Mouse (Mus musculus) intestine, embryonic 14.5 days (tissue): ENCODE data around the gene Gm20379. TPM values are rescaled to one million over a fixed set of nuclear protein-coding genes. Genes with fewer than 3 reads are reported as not detected.

Source experiments
- ATAC-seq: fragments of 200-750 bp; cut with Nextera tagmentation; replicated peaks from 2 replicates; pipeline ENCODE4 v1.8.0; 2017; ENCODE audit warnings: low read depth, moderate number of reproducible peaks, moderate TSS enrichment, moderate library complexity; ENCODE audit not compliant: low FRiP score, low TSS enrichment
- DNase-seq: peaks from one replicate; pipeline ENCODE4 v3.0.0-alpha.2; 2018; ENCODE audit warnings: low spot score
- H3K27ac ChIP-seq: fragments of 300-500 bp; sonication (generic); 2 replicates; pipeline ENCODE4 v1.5.1; 2014; ENCODE audit warnings: low read depth, mild to moderate bottlenecking, control low read depth
- H3K27me3 ChIP-seq: fragments of 300-500 bp; sonication (generic); replicated peaks from 2 replicates; pipeline ENCODE4 v1.6.1; 2014; ENCODE audit warnings: low read length, control low read depth; ENCODE audit not compliant: control insufficient read depth, insufficient read depth
- H3K36me3 ChIP-seq: fragments of 300-500 bp; sonication (generic); 2 replicates; pipeline ENCODE4 v1.6.1; 2014; ENCODE audit warnings: low read length, control low read depth; ENCODE audit not compliant: control insufficient read depth, insufficient read depth
- H3K4me1 ChIP-seq: fragments of 300-500 bp; sonication (generic); replicated peaks from 2 replicates; pipeline ENCODE4 v1.6.1; 2014; ENCODE audit warnings: low read length, control low read depth, mixed read lengths; ENCODE audit not compliant: control insufficient read depth, insufficient read depth
- H3K4me2 ChIP-seq: fragments of 300-500 bp; sonication (generic); 2 replicates; pipeline ENCODE4 v1.6.1; 2014; ENCODE audit warnings: low read length
- H3K4me3 ChIP-seq: fragments of 300-500 bp; sonication (generic); 2 replicates; pipeline ENCODE4 v1.5.1; 2014; ENCODE audit warnings: low read depth, low read length, control low read depth, mixed read lengths
- H3K9ac ChIP-seq: fragments of 300-500 bp; sonication (generic); 2 replicates; pipeline ENCODE4 v1.6.1; 2014; ENCODE audit warnings: mild to moderate bottlenecking, low read length
- H3K9me3 ChIP-seq: fragments of 300-500 bp; sonication (generic); 2 replicates; pipeline ENCODE4 v1.6.1; 2016; ENCODE audit warnings: low read length, control low read depth; ENCODE audit not compliant: control insufficient read depth
- WGBS: fragments of 180-500 bp; shearing (Covaris S2); extraction: QIAGEN DNeasy Blood & Tissue Kit; methylation state at CpG from one replicate; pipeline ENCODE4 v1.1.7; 2014; 5-methylcytosine and 5-hydroxymethylcytosine counted together
- polyA plus RNA-seq: library from polyadenylated mRNA; unstranded; fragments of >200 nt; fragmentation: Nextera tagmentation; extraction: Ambion mirVana; gene quantifications from 2 replicates; pipeline ENCODE4 v1.2.1, GENCODE M21; 2014

The Gm20379 gene
- polyA plus RNA-seq, 1 experiment from 2014 or later: 1.1 TPM

GRCm38 (mm10) chr13:92344033-92344432 is 38.3 kb downstream of the Gm20379 start:
- H3K4me2 ChIP-seq: no peak overlapping the region
- no peak overlapping the region for H3K9ac ChIP-seq
- H3K27me3 ChIP-seq: no peaks in the 10 kb centered on the region
- WGBS: 88% methylated on average over 8 of the region's 8 CpGs
- H3K36me3 ChIP-seq: peaks cover 73% of the 10 kb centered on the region
- DNase-seq: no peak
- H3K4me1 ChIP-seq: no peaks in the 10 kb centered on the region
- ATAC-seq: no peak
- no peak overlapping the region for H3K4me3 ChIP-seq
- no peaks in the 10 kb centered on the region for H3K9me3 ChIP-seq
- H3K27ac ChIP-seq: no peak overlapping the region

- no peak for DNase-seq
- ATAC-seq: no peak
- H3K36me3 ChIP-seq: peaks cover 79% of the 10 kb centered on the region
Observed at GRCm38 (mm10) chr13:92346338-92346737, 40.6 kb downstream of the Gm20379 start.

GRCm38 (mm10) chr13:92351100-92351499 is 45.3 kb downstream of the Gm20379 start:
- H3K27ac ChIP-seq: no peak overlapping the region
- WGBS: 86% methylated on average over 6 of the region's 6 CpGs
- ATAC-seq: no peak

More at GRCm38 (mm10) chr13:92346338-92346737, 40.6 kb downstream of the Gm20379 start:
- H3K27me3 ChIP-seq: no peaks in the 10 kb centered on the region
- no peaks in the 10 kb centered on the region for H3K9me3 ChIP-seq
- no peak overlapping the region for H3K9ac ChIP-seq
- no peak overlapping the region for H3K27ac ChIP-seq
- H3K4me1 ChIP-seq: no peaks in the 10 kb centered on the region
- WGBS: 83% methylated on average over 5 of the region's 5 CpGs
- no peak overlapping the region for H3K4me3 ChIP-seq
- no peak overlapping the region for H3K4me2 ChIP-seq

GRCm38 (mm10) chr13:92353956-92354355 is 48.2 kb downstream of the Gm20379 start:
- H3K36me3 ChIP-seq: peaks cover 25% of the 10 kb centered on the region
- 20% methylated on average over 4 of the region's 4 CpGs for WGBS
- peaks cover 16% of the 10 kb centered on the region for H3K4me1 ChIP-seq
- peak overlapping the region; percentile 77 for H3K4me3 ChIP-seq
- no peaks in the 10 kb centered on the region for H3K27me3 ChIP-seq
- peak overlapping the region; percentile 96 for H3K4me2 ChIP-seq
- ATAC-seq (no peak), DNase-seq (peak; percentile 65)
- H3K9me3 ChIP-seq: no peaks in the 10 kb centered on the region
- H3K9ac ChIP-seq: peak overlapping the region; percentile 49
- peak overlapping the region; percentile 33 for H3K27ac ChIP-seq

More at GRCm38 (mm10) chr13:92351100-92351499, 45.3 kb downstream of the Gm20379 start:
- Histone ChIP-seq H3K4me3 (no peak overlapping the region), H3K36me3 (peaks cover 39% of the 10 kb centered on the region), H3K9ac (no peak overlapping the region), H3K4me1 (peaks cover 10% of the 10 kb centered on the region), H3K4me2 (no peak overlapping the region), H3K9me3 (no peaks in the 10 kb centered on the region), H3K27me3 (no peaks in the 10 kb centered on the region)
- no peak for DNase-seq

GRCm38 (mm10) chr13:92354456-92355271 is 48.9 kb downstream of the Gm20379 start, which contains the start of the genes Dhfr and Msh3:
Gene Dhfr (plus strand): TSS chr13:92354726.
Gene Msh3 (minus strand): TSS chr13:92355003.
- peak within 1 kb of the TSS; percentile 96 for H3K4me2 ChIP-seq
- DNase-seq (peak; percentile 100), ATAC-seq (peak; percentile 97)
- H3K27ac ChIP-seq: peak within 1 kb of the TSS; percentile 93
- peak within 1 kb of the TSS; percentile 71 for H3K9ac ChIP-seq
- under 1% methylated on average over 76 of the region's 76 CpGs for WGBS
- H3K9me3 ChIP-seq: no peaks in the 10 kb centered on the region
- H3K27me3 ChIP-seq: no peaks in the 10 kb centered on the region
- peak within 1 kb of the TSS; percentile 77 for H3K4me3 ChIP-seq
- H3K36me3 ChIP-seq: peaks cover 29% of the 10 kb centered on the region
- H3K4me1 ChIP-seq: peaks cover 16% of the 10 kb centered on the region

GRCm38 (mm10) chr13:92355272-92355643 is 49.5 kb downstream of the Gm20379 start:
- Histone ChIP-seq H3K4me2 (peak overlapping the region; percentile 96), H3K27me3 (no peaks in the 10 kb centered on the region), H3K4me3 (peak overlapping the region; percentile 77), H3K36me3 (peaks cover 34% of the 10 kb centered on the region), H3K9me3 (no peaks in the 10 kb centered on the region), H3K27ac (0 out of 2 replicates have a peak overlapping the region, but pooled peaks have one; percentile 38), H3K9ac (peak overlapping the region; percentile 71), H3K4me1 (peaks cover 16% of the 10 kb centered on the region)
- WGBS: under 1% methylated on average over 24 of the region's 24 CpGs
- ATAC-seq (peak; percentile 61), DNase-seq (no peak)

GRCm38 (mm10) chr13:92356376-92356775 is 50.6 kb downstream of the Gm20379 start:
- DNase-seq: no peak
- Histone ChIP-seq H3K9ac (peak overlapping the region; percentile 5; the same call in 1 of the 2 replicates), H3K4me3 (no peak overlapping the region), H3K4me1 (peaks cover 16% of the 10 kb centered on the region), H3K27me3 (no peaks in the 10 kb centered on the region), H3K4me2 (peak overlapping the region; percentile 96), H3K9me3 (no peaks in the 10 kb centered on the region), H3K36me3 (peaks cover 27% of the 10 kb centered on the region), H3K27ac (no peak overlapping the region)
- no peak for ATAC-seq
- 82% methylated on average over 7 of the region's 7 CpGs for WGBS
